Mouse (Mus musculus): ENCODE results near the gene Eif4e.

Gene Eif4e

GRCm38 (mm10) chr3:138526073-138526915, at the start of gene Eif4e:
Gene Eif4e (plus strand): TSS chr3:138526179.
- in situ Hi-C loops (cut with MboI; ENCODE audit: low pct_unique_long_range_greater_than_20kb in 1 of 2, low sequenced_read_pairs in 2 of 2, unreplicated experiment in 1 of 2), result no loop called here

DNA sequence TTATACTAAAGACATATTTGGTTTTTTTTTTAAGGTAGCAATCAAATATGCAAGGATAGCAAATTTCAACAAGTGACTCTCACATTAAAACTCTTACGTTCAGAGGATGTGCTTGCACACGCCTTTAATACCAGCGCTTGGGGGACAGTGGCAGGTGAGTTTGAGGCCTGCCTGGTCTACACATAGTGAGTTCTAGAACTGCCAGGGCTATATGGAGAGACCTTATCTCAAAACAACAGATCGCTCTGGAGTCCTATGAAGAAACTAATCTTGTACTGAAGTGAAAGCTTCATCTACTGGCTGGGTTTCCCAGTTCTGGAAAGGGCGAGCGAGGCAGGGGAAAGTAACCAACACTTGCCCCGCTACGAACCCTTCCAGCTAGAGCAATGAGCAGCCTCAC, 46.5 kb upstream of the Eif4e start:
- in situ Hi-C loops (cut with MboI; ENCODE audit: low pct_unique_long_range_greater_than_20kb in 1 of 2, low sequenced_read_pairs in 2 of 2, unreplicated experiment in 1 of 2), result no loop called here

GRCm38 (mm10) chr3:138481526-138482284, 44.3 kb upstream of the Eif4e start:
- in situ Hi-C loops (cut with MboI; ENCODE audit: low pct_unique_long_range_greater_than_20kb in 1 of 2, low sequenced_read_pairs in 2 of 2, unreplicated experiment in 1 of 2), result no loop called here

DNA sequence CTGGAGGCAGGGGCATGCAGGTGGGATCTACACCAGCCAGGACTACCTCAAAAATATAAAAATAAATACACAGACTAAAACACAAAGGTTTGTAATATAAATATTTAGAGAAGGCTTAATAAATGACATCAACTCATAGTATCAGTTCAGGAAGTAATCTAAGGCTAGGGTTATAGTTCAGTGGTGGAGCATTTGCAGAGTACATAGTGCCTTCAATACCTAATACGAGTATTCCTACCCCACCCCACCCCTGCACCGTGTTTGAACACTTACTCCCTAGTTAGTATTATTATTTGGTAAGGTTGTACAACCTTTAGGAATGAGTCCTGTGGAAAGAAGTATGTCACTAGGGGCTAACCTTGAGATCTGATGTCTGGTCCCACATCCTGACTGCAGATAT, 42.7 kb upstream of the Eif4e start:
- in situ Hi-C loops (cut with MboI; ENCODE audit: low pct_unique_long_range_greater_than_20kb in 1 of 2, low sequenced_read_pairs in 2 of 2, unreplicated experiment in 1 of 2), result no loop called here

DNA sequence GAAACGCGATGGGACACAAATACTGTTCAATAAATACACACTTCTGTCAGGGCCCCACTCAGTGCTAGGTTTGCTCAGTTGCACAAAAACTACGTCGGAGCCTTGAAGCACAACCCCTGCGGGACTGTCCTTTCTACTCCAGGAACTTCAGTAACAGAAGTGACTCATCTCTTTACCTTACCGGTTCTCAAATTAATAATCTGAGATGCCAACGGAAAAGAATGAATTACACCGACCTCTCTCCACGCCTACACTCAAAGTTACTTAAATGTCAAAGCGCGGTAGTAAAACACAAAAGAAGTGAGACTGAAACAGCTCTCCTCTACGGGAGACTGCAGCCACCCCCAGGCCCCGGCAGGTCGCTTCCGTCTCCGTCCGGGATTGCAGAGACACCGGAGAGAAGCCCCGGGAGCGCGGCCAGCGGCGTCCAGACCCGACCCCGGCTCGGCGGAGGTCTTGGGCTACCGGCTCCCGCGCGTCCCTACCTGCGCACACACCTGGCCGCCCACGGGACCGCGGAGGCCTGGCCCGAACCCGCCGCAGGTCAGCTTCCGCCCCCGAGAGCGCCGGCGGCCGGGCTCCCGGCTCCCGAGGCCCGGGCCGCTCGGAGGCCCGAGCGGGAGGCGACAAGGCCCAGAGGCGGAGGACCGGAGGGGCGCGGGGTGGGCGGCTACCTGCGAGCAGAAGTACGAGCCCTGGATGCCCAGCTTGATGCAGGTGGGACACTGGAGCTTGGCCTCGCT, 37.2 kb upstream of the Eif4e start:
- in situ Hi-C loops (cut with MboI; ENCODE audit: low pct_unique_long_range_greater_than_20kb in 1 of 2, low sequenced_read_pairs in 2 of 2, unreplicated experiment in 1 of 2), result no loop called here

DNA sequence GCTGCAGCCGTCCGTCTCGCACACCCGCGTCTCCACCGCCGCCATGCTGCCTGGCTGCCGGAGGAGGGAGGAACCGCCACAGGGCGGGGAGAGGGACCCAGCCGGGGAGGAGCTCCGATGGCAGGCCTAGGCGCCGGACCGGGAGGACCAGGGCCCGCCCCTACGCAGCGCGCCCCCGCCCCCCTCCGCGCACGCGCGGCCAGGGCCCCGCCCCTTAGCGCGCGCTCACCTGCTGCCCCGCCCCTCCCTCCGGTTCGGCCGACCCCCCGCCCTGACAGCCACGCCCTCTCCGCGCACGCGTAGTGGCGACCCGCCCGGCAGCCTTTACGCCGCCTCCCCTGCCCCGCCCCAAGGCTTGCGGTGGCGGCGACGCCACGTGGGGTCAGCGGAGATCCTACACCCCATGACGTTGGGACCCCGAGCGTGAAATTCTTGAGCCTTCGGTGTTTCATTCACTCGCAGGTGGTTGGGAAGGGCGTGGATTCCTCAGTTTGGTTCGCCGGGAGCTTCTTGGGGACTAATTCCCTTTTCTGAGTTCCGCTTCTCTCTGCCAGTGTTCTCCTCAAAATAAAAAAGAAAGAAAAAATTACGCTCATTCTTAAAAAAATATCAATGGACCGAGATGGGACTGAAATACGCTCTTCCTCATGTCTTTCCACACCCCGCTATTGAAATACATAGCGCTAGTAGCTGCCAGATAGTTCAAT, 36.5 kb upstream of the Eif4e start, which contains the start of gene Metap1:
Metap1 (minus strand) TSS at position 189 of the 707 bp plus-strand sequence.
- in situ Hi-C loops (cut with MboI; ENCODE audit: low pct_unique_long_range_greater_than_20kb in 1 of 2, low sequenced_read_pairs in 2 of 2, unreplicated experiment in 1 of 2), result no loop called here

DNA sequence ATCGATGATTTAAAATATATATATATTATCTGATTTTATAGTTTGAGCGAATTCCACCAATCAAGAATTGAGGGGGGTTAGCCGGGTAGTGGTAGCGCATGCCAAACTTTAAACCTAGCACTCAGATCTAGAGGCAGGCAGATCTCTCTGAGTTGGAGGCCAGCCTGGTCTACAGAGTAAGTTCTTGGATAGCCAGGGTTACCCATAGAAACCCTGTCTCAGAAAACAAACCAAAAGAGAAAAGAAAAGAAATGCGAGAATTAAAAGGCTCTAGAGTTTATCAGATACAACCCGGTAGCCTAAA, 36.0 kb upstream of the Eif4e start:
- in situ Hi-C loops (cut with MboI; ENCODE audit: low pct_unique_long_range_greater_than_20kb in 1 of 2, low sequenced_read_pairs in 2 of 2, unreplicated experiment in 1 of 2), result no loop called here

DNA sequence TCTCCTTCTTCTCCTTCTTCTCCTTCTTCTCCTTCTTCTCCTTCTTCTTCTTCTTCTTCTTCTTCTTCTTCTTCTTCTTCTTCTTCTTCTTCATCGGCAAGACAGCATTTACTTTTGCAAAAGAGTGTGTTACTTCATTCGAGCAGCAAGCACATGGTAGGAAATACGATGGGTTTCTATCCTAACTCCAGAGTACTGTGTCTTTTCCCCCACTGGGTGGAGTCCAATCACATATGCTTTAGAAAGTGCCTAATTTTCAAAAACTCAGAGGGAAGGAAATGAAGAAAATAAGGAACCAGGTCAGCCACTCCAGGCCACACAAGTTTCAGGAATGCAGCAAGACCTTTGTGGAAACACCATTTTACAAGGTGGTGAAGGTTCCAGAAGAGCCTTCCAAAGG, 32.3 kb upstream of the Eif4e start:
- in situ Hi-C loops (cut with MboI; ENCODE audit: low pct_unique_long_range_greater_than_20kb in 1 of 2, low sequenced_read_pairs in 2 of 2, unreplicated experiment in 1 of 2), result no loop called here

GRCm38 (mm10) chr3:138494565-138494964, 31.4 kb upstream of the Eif4e start:
- in situ Hi-C loops (cut with MboI; ENCODE audit: low pct_unique_long_range_greater_than_20kb in 1 of 2, low sequenced_read_pairs in 2 of 2, unreplicated experiment in 1 of 2), result no loop called here

DNA sequence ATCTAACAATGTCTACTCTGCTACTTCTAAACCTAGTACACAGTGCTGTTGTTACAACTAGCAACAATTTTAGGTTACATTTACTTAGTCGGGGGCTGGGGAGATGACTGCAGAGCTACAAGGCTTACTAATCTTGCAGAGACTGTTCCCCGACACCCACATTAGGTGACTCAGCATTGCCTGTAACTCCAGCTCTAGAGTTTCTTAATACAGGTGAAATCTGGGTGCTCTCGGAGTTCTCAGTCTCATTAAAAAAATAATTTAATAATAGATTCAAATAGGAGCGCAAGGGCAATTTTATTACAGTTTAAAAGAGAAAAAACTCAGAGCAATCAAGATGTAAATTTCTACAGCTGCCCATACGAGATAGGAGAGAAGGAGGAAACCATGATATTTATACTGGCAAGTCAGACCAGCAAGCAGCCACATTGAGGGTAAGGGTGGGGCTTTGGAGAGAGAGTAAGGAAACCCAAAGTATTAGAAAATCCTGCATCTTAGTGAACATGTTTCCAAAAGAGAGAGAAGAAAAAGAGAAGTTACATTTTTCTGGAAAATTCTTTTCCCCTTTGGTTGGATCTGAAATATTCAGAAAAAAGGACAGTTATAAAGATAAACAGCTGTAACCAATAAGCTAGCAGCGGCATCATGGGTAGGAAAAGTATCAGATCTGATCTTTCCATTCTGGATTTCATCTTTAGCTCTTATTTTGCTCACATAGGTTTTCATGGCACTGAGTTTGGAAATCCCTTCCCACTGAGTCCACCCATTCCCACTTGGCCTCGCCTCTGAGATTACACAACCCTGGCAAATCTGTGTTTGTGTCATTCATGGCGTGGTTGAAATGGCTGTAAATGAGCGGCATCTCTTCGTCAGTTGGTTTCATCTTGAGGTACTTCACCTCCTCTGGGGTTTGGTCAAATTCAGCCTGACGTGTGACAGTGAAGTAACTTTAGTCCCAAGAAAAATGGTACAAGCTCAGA, 30.5 kb upstream of the Eif4e start:
- in situ Hi-C loops (cut with MboI; ENCODE audit: low pct_unique_long_range_greater_than_20kb in 1 of 2, low sequenced_read_pairs in 2 of 2, unreplicated experiment in 1 of 2), result no loop called here

DNA sequence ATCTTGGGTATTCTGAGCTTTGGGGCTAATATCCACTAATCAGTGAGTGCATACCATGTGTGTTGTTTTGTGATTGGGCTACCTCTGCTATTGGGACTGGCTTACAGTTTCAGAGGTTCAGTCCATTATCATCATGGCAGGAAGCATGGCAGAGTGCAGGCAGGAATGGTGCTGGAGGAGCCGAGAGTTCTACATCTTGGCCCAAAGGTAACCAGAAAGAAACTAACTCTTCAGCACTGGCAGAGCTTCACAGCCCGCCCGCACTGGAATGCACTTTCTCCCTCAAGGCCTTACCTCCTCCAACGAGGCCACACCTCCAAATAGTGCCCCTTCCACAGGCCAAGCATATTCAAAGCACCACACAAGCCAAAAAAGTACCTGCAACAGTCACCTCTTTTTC, 27.2 kb upstream of the Eif4e start:
- in situ Hi-C loops (cut with MboI; ENCODE audit: low pct_unique_long_range_greater_than_20kb in 1 of 2, low sequenced_read_pairs in 2 of 2, unreplicated experiment in 1 of 2), result no loop called here

- in situ Hi-C loops (cut with MboI; ENCODE audit: low pct_unique_long_range_greater_than_20kb in 1 of 2, low sequenced_read_pairs in 2 of 2, unreplicated experiment in 1 of 2), result no loop called here
Observed at GRCm38 (mm10) chr3:138499854-138500740, 25.9 kb upstream of the Eif4e start.

GRCm38 (mm10) chr3:138503754-138504153, 22.2 kb upstream of the Eif4e start:
- in situ Hi-C loops (cut with MboI; ENCODE audit: low pct_unique_long_range_greater_than_20kb in 1 of 2, low sequenced_read_pairs in 2 of 2, unreplicated experiment in 1 of 2), result no loop called here

GRCm38 (mm10) chr3:138506749-138507148, 19.2 kb upstream of the Eif4e start:
- in situ Hi-C loops (cut with MboI; ENCODE audit: low pct_unique_long_range_greater_than_20kb in 1 of 2, low sequenced_read_pairs in 2 of 2, unreplicated experiment in 1 of 2), result no loop called here

DNA sequence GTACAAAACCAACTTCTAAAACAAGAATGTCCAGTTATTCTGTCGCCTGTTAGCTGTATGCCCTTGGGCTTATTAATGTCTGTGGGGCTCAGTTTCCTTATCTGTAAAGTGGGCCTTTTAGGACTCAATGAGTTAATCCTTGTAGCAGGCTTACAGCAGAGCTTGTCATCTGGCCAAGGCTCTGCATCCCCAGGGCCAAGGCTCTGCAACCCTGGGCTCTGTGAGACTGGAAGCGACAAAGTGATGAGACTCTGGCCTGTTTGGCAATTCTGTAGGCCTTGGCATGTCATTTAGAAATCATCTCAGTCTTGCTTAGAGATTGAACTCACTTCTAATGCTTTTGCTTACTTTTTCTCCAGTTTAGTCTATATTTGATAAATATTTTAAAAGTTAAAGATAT, 16.4 kb upstream of the Eif4e start:
- in situ Hi-C loops (cut with MboI; ENCODE audit: low pct_unique_long_range_greater_than_20kb in 1 of 2, low sequenced_read_pairs in 2 of 2, unreplicated experiment in 1 of 2), result no loop called here

DNA sequence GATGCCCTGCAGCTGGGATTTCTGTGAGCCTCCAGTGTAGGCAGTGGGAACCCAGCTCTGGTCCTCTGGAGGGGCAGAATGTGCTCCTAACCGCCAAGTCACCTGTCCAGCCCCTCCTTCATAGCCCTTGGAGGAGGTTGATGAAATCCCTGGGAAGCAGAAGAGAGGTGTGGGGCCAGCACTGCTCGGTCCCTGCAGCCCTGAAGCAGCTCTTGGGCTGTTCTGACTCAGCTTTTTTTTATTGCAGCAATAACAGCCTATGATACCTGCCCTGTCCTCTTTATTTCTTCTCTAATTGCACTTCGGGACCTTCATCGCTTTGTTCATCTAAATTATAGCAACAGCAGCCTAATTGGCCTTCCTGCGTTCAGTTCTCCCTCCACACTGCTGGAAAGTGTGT, 15.5 kb upstream of the Eif4e start:
- in situ Hi-C loops (cut with MboI; ENCODE audit: low pct_unique_long_range_greater_than_20kb in 1 of 2, low sequenced_read_pairs in 2 of 2, unreplicated experiment in 1 of 2), result loop anchor here in 1 of 2 experiments (10.0 kb wide), 1 partner anchor 104 kb away; no protein-coding TSS in a partner anchor

GRCm38 (mm10) chr3:138513243-138513642, 12.7 kb upstream of the Eif4e start:
- in situ Hi-C loops (cut with MboI; ENCODE audit: low pct_unique_long_range_greater_than_20kb in 1 of 2, low sequenced_read_pairs in 2 of 2, unreplicated experiment in 1 of 2), result loop anchor here in 1 of 2 experiments (10.0 kb wide), 1 partner anchor 102 kb away; no protein-coding TSS in a partner anchor

Measured in mouse embryonic stem cell (cell line).